Mouse (Mus musculus) monocyte, adult 2 months (primary cell): ENCODE data around the gene Ccdc13.
A peak's percentile ranks its signal among the peaks of the same experiment; 100 is the strongest.

Source experiments
- DNase-seq, 2 experiments: peaks; one replicate each; pipeline ENCODE4 v3.0.0; 2022; ENCODE audit warnings: low spot score in 2 of 2, low read depth in 1 of 2

The Ccdc13 gene

DNA sequence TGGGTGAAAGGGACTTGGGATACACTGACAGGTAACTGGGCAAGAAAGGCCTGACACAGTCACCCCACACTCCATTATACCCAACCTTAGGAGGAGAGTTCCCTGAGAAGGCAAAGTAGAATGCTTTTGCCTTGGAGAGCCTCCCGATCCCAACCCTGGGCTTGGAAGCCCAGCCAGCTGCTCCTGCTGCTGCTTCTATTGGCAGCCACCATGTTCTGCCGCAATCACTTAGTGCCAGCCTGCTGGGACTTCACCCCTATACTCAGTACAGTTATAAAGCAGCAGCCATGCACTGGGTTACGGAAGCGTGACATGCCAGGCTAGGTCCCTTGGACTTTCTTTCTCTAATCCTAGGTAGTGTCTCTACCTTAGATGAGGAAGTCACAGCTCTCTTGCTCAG lies 7.9 kb upstream of the Ccdc13 start:
- no peak for DNase-seq

DNA sequence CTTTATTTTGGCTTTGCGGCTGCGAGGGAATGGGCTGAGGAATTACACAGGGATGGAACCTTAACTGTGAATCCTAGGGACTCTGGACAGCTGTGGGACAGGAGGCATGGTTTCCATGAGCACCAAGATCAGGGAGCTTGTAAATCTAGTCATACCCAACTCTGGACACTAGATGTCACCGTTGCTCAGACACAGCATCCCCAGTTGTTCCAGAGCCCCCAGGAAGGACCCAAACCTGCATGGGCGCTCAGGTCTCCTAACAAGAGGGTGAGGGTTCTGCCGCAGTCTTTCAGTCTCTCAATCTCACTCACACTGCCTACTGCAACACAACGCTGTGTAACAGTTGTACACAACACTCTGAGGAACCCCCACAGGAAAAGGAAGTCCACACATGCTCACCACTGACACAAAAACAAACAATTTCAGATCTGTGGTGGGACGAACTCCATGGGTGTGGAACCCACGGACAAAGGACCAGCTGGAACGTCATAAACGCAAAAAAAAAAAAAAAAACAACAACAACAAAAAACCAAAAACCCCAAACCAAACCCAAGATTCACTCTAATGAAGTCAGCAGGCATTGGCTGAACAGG lies 7.4 kb upstream of the Ccdc13 start:
- DNase-seq = peak in 1 of 2 experiments; percentile 4

DNA sequence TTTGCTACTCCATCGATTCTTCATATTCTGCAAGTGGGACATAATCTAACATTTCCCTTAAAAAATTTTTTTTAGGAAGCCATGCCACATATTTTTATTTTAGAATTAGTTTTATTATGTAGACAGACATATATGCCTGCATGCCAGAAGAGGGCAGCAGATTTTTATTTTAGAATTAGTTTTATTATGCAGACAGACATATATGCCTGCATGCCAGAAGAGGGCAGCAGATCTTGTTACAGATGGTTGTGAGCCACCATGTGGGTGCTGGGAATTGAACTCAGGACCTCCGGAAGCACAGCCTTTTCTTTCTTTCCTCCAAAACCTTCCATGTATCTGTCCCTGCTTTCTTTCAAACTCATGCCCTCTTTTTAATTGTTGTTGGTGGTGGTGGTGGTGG lies 3.7 kb upstream of the Ccdc13 start:
- DNase-seq = no peak

DNA sequence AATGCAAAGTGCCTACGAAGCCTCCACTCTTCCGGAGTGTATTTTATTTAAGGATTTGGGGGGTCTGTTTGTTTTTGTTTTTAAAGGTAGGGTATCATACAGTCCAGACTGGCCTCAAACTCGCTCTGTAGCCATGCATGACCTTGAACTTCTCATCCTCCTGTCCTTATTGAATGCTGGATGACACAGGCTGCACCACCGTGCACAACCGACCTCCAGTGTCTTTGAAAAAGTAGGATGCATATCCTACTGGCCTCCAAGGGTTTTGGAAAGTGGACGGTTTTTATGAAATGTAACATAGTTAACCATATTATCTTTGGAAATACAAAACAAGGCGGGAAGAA lies 333 bp upstream of the Ccdc13 start:
- no peak for DNase-seq

GRCm38 (mm10) chr9:121838008-121838407 lies 1.3 kb downstream of the Ccdc13 start:
- no peak for DNase-seq

DNA sequence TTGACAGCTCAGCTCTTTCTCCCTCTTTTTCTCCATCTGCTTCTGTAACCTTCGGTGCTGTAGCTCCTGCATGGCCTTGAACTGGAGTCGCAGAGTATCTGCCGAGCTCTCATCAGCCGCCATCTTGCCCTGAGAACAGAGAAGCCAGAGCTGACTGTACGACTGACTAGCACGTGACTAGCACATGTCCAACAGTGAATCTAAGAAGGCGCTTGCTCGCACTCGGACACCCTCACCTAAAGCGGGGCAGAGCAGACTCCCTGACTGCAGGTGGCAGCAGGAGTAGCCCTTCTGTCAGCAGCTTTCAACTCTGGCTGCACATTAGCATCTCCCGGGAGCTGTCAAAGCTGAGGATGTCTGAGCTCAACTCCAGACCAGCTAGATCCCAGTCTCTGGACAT lies 5.4 kb downstream of the Ccdc13 start:
- no peak for DNase-seq

DNA sequence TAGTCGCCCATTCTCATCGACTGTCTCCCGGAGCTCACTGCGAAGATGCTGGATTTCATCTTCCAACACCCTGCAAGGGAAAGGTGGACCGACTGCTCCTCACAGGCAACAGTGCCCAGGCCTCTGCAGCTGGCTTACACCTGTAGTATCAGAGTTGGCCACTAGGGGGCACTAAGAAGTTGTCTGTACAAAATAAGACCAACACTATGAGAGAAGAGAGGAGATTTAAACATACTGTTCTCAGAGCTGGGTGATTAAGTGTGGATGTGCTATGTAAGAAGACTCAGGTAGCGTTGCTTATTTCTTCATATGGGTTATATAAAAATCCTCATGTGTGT lies 8.3 kb downstream of the Ccdc13 start:
- peak in 1 of 2 experiments; percentile 57 for DNase-seq

DNA sequence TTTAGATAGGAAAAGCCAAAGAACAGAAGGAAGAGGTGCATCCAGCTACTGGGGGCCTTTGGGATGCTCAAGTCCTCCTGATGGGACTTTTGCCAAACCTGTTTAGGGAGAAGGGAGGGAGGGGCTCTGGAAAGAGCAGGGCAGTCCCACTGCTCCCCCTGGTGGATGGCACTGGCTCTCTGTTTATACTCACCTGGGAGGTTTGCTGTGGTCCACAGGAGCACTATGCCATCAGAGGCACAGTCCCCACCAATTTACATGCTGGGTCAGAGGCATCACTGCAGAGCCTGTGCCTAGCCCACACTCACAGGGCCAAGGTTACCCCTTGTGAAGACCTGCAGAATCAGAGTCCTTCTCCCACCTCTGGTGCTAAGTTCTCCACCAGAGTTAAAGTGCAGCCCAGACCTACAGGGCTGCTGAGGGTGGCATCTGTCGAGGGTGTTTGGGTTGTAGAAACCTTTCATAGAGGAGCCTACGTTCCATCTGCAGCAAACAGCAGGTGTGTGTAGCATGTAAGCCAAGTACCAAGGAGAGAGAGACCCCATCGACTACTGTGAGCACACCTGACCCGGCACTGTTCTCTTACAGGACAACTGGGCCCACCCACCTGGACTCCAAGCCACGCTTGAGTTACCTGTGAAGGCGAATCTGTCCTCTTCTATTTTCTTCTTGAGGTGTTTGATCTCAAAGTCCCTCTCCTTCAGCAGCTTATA lies 8.9 kb downstream of the Ccdc13 start:
- no peak for DNase-seq

DNA sequence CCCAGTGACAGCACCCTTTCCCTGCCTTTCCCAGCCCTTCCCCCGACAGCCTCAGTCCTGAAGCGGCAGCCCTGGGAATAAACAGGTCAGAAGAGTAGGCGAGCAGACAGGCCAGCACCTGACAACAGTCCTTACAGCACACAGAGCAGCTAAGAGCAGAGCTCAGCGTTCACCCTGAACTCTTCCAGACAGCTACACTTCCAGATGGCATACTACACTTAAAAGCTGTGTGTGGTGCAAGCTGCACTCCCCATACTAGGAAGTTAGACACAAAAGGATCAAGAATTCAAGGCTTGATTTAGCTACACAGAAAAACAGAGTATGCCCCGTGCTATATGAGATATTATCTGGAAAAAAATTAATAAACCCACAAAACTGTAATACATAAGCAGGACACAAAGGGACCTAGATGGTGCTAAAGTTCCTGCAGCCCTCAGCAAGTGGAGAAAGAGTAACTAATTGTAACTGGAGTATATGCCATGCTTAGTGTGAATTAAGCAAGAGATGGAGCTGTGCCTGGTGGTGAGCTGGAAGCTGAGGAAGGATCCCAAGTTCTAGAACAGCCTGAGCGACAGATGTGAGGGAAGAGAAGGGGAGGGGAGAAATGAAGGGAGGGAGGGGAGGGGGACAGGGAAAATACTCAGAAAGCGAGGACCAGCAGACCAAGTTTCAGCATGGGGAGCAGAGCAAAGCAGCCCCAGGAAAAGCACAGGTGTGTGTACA lies 9.8 kb downstream of the Ccdc13 start:
- no peak for DNase-seq

DNA sequence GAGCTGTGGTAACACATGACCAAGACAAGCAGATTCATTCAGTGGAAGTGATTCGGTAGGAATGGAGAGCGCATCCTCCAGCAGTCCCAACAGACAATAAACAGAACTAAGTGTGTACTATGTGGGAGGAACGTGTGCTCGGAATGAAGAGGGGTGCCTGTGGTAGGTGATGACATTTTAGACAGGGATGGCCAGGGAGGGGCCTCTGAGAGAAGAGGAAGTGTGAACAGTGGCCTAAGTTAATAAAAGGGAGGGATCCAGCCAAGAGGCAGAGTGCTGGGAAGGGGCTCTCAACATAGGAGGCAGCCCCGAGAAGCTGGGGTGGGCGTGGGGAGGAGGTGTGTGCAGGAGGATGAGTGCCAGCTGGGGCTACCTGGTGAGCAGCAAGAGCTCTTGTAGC lies 10.9 kb downstream of the Ccdc13 start:
- DNase-seq = peak; percentile 12 to 23

DNA sequence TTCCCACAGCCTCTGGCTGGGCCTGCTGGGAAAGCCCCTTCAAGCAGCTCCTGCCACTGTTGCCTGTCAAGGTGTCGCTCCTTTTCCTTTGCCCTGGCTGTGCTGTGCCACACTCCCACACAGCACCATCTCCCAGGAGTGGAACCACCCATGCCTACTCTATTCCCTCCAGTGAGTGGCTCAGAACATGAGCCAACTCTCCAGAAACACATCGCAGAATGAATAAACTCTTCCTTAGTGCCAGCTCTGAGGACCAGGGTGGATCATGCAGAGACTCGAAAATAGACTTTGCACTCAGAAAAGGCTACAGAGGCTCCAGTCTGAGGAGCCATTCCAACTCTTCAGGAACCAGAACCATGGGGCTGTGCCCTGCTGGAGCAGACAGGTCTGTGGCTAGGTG lies 12.9 kb downstream of the Ccdc13 start:
- DNase-seq = no peak

- DNase-seq = no peak
Observed at GRCm38 (mm10) chr9:121823991-121824390, 15.3 kb downstream of the Ccdc13 start.

DNA sequence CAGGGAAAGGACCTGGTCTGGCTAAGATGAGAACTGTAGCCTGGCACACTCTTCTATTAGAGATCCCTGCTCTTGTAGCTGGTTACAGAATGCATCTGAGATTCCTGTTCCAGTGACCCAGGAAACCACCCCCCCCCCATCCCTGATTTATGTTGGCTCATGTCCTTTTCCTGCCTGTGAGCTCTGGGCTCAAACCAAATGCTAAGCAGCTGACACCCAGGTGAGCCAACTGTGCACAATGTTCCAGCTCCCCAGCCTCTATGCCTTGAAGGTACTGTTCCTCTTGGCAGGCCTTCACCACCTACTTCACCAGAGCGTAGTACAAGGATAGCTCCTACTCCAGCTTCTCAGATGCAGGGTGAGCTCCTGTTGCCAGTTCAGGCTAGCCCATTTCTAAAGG lies 16.2 kb downstream of the Ccdc13 start:
- DNase-seq = no peak

GRCm38 (mm10) chr9:121822585-121822991 lies 16.7 kb downstream of the Ccdc13 start:
- DNase-seq = no peak

DNA sequence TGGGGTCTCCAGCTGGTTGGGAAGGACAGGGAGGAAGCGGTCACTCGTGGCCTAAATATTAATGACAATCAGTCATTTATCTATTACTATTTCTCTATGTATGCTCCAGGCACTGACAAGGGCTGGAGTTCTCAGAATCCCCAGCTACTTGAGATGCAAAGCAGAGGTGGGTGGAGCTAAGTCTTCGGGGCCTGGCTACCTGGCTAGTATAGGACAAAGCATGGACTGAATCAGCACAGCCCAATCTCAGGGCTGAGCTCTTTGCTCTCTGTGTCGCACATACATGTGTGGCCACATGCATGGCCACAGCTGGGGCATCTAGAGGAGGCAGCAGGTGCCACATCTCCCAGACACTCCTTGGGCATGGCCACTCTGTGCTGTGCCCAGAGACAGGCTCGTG lies 18.5 kb downstream of the Ccdc13 start:
- no peak for DNase-seq

DNA sequence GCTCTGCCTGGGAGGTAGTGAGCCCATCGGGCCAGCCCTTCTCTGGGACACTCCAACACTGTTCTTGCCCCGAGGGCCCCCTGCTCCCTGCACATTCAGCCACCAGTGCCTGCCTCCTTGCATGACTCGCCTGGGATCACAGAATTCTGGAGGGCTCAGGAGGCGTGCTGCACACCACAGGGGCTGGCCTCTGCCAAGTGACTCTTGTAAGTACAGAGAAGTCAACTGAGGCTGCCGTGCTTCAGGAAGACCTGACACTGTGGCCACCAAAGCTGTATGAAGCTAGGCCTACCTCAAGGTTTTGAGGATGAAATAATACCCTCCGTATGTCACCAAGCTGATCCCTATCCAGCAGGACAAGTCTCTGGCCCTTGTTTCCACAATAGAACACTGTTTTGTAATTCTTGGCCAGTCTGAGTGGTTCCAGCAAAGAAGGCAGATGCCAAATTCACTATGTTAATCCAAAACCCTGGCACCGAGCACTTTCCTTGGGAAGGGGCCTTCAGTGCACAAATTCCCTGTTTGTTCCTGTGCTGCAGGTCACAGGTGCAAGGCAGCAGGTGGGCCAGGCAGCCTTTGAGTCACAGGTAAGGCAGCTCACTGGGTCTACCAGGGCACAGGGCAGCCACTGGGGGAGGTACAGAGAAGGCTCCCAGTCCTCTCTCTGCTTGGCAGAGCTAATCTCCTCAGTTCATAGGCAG lies 19.3 kb downstream of the Ccdc13 start:
- no peak for DNase-seq

DNA sequence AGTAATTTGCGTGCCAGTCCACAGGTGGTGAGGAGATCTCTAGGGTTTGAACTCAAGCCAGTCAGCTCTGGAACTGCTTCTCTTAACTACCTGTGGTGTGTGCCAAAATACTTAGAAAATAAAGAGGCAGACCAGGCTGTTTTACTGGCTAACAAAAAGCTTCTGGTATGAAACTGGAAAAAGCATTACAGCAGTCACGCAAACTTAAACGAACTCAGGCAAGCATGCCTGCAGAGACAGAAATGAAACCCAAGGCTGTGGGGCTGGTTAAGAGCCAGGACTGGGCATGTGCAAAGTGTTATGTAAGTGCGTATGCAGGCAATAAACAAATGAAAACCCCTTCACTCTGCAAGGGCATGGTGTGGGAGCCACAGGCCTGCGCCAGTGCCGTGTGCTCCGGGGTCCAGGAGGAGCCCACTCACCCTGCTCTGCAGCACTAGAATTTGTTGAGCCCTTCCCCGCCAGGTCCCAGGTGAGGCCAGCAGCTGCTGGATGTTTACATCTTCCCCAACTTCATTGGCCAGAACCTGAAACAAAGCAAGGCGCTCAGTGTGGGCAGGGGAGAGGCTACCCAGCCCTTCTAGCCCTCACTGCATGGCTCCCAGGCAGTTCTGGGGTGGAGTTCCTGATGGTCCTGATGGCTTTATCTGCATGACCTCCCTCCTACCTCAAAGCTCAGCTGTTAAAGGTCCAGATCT lies 20.0 kb downstream of the Ccdc13 start:
- no peak for DNase-seq

- DNase-seq = no peak
Observed at GRCm38 (mm10) chr9:121815183-121815582, 24.1 kb downstream of the Ccdc13 start.

DNA sequence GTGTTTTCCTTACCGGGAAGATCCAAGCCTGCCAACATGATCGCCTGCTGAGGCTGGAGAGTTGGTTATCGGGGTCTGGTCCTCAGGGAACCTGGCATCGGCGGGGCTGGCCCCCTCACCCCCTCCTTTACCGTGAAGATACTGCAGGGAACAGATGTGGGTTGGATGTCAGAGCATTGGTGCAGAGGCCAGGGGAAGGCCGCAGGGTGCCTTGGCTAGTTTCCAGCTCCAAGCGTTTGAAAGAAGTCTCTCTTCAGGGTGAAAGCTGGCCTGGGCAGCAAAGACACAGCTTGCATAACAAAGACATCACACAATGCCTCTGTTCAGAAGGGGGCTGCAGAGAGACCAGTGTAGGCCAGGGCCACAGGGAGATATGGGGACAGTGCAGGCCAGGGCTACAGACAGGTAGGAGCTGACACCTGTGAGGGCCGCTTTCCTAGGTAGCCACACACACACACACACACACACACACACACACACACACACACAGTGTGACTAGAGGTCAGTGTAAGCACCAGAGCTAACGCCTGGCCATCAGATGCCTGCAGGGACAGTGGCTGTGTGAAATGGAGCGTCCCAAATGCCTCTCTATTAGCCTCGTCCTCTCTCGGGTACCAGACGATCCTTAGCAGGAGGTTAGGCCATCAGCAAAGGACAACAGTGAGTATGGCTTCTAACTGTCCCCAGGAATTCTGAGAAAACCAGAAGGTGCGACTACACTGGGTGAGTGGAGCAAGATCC lies 29.0 kb downstream of the Ccdc13 start:
- no peak for DNase-seq

DNA sequence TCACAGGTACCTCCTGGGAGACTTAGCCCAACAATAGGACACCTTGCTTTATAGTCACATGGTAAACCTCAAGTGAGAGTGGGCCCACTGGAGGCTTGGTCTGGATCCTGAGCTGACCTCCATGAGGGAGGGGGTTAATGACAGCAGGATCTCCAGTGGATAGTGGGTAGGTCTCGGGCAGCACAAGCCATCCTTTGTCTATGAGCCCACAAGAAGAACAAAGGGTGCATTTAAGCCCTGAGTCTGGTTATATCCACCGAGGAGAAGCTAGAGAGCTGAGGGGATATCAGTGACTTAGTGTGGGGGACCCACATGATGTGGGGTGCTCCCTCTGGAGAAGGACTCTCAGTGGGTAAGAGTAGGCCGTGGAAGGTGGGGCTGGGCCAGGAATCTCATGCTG lies 30.8 kb downstream of the Ccdc13 start:
- no peak for DNase-seq

- no peak for DNase-seq
Observed at GRCm38 (mm10) chr9:121807947-121808346, 31.3 kb downstream of the Ccdc13 start.
